Mouse (Mus musculus) MEL (cell line): ENCODE measurements around the gene Ppp2r2c. TPM values are rescaled to one million over a fixed set of nuclear protein-coding genes. Genes with fewer than 3 reads are reported as not detected.

ENCODE experiments used
- DNase-seq: peaks from one replicate; pipeline ENCODE4 v3.0.0; 2011; ENCODE audit warnings: low read depth, low spot score
- H3K27ac ChIP-seq: 2 replicates; pipeline ENCODE4 v1.5.1; 2012; ENCODE audit warnings: low read depth, mild to moderate bottlenecking, control low read depth, low read length, moderate library complexity; ENCODE audit not compliant: control insufficient read depth
- H3K27me3 ChIP-seq, 2 experiments: fragments of 150-350 bp in 1 of 2; sonication (generic) in 1 of 2; 2 replicates each; pipeline ENCODE4 v1.6.1; 2012; ENCODE audit warnings: low read length in 2 of 2, mild to moderate bottlenecking in 2 of 2, improper control_type of control experiment in 1 of 2, moderate library complexity in 1 of 2; ENCODE audit not compliant: insufficient read depth in 2 of 2, control insufficient read depth in 1 of 2
- H3K36me3 ChIP-seq, 2 experiments: 2 replicates each; pipeline ENCODE4 v1.6.1; 2012 to 2014; ENCODE audit warnings: low read length in 2 of 2, improper control_type of control experiment in 1 of 2, inconsistent platforms in 1 of 2, mild to moderate bottlenecking in 1 of 2; ENCODE audit not compliant: insufficient read depth in 2 of 2, control insufficient read depth in 1 of 2
- H3K4me1 ChIP-seq, 2 experiments: fragments of 150-350 bp in 1 of 2; sonication (generic) in 1 of 2; 2 replicates each; pipeline ENCODE4 v1.6.1; 2012; ENCODE audit warnings: low read length in 2 of 2, improper control_type of control experiment in 1 of 2, mild to moderate bottlenecking in 1 of 2; ENCODE audit not compliant: insufficient read depth in 2 of 2, control insufficient read depth in 1 of 2
- H3K4me3 ChIP-seq, 2 experiments: fragments of 150-350 bp in 1 of 2; sonication (generic) in 1 of 2; 2 replicates each; pipeline ENCODE4 v1.5.1; 2012; ENCODE audit warnings: low read depth in 2 of 2, low read length in 2 of 2, mild to moderate bottlenecking in 2 of 2, moderate library complexity in 2 of 2, control low read depth in 1 of 2, improper control_type of control experiment in 1 of 2; ENCODE audit not compliant: control insufficient read depth in 1 of 2, insufficient read depth in 1 of 2
- H3K79me2 ChIP-seq: 2 replicates; pipeline ENCODE4 v1.6.1; 2012; ENCODE audit warnings: mild to moderate bottlenecking, low read length, moderate library complexity; ENCODE audit not compliant: control insufficient read depth, poor library complexity, insufficient read depth
- H3K9ac ChIP-seq: 2 replicates; pipeline ENCODE4 v1.6.1; 2012; ENCODE audit warnings: low read depth, mild to moderate bottlenecking, control low read depth, low read length, moderate library complexity; ENCODE audit not compliant: control insufficient read depth, poor library complexity, severe bottlenecking
- H3K9me3 ChIP-seq: fragments of 150-350 bp; sonication (generic); replicated peaks from 2 replicates; pipeline ENCODE4 v1.6.1; 2012; ENCODE audit warnings: mild to moderate bottlenecking, low read length, improper control_type of control experiment, moderate library complexity; ENCODE audit not compliant: insufficient read depth
- EP300 ChIP-seq, 2 experiments: IDR thresholded peaks; 2 replicates each; pipeline ENCODE4 v1.6.1; 2011; ENCODE audit warnings: improper control_type of control experiment in 2 of 2, low read length in 2 of 2, low read depth in 1 of 2, mild to moderate bottlenecking in 1 of 2
- GABPA ChIP-seq: IDR thresholded peaks from 2 replicates; pipeline ENCODE4 v1.6.1; 2012; ENCODE audit warnings: low read depth, mild to moderate bottlenecking, inconsistent platforms, low read length, improper control_type of control experiment, moderate library complexity
- GATA1 ChIP-seq: IDR thresholded peaks from 2 replicates; pipeline ENCODE4 v1.6.1; 2011; ENCODE audit warnings: low read depth, low read length, improper control_type of control experiment
- HCFC1 ChIP-seq: IDR thresholded peaks from 2 replicates; pipeline ENCODE4 v1.6.1; 2012; ENCODE audit warnings: low read depth, mild to moderate bottlenecking, inconsistent platforms, low read length, improper control_type of control experiment, moderate library complexity
- JUND ChIP-seq: IDR thresholded peaks from 2 replicates; pipeline ENCODE4 v1.6.1; 2011; ENCODE audit warnings: low read depth, mild to moderate bottlenecking, improper control_type of control experiment, low read length
- KAT2A ChIP-seq: conservative IDR thresholded peaks from 2 replicates; pipeline ENCODE4 v1.6.1; 2012; ENCODE audit warnings: low read depth, low read length, improper control_type of control experiment, inconsistent platforms
- MAFK ChIP-seq: IDR thresholded peaks from 2 replicates; pipeline ENCODE4 v1.6.1; 2011; ENCODE audit warnings: low read depth, mild to moderate bottlenecking, low read length, improper control_type of control experiment, borderline replicate concordance
- NELFE ChIP-seq: IDR thresholded peaks from 2 replicates; pipeline ENCODE4 v1.6.1; 2011; ENCODE audit warnings: low read depth, low read length, improper control_type of control experiment
- POLR2AphosphoS5 ChIP-seq: IDR thresholded peaks from 2 replicates; pipeline ENCODE4 v1.6.1; 2012; ENCODE audit warnings: low read depth, borderline replicate concordance, mild to moderate bottlenecking, inconsistent platforms, low read length, moderate library complexity, mixed read lengths
- RAD21 ChIP-seq: IDR thresholded peaks from 2 replicates; pipeline ENCODE4 v1.6.1; 2011; ENCODE audit warnings: mild to moderate bottlenecking, low read depth, low read length, improper control_type of control experiment
- SIN3A ChIP-seq: IDR thresholded peaks from 2 replicates; pipeline ENCODE4 v1.6.1; 2012; ENCODE audit warnings: low read length, improper control_type of control experiment, inconsistent platforms
- SMC3 ChIP-seq: IDR thresholded peaks from 2 replicates; pipeline ENCODE4 v1.6.1; 2011; ENCODE audit warnings: low read depth, low read length, improper control_type of control experiment
- TBP ChIP-seq: IDR thresholded peaks from 2 replicates; pipeline ENCODE4 v1.8.0; 2011; ENCODE audit warnings: low read depth, low read length, improper control_type of control experiment
- USF2 ChIP-seq, 2 experiments: IDR thresholded peaks; 2 replicates each; pipeline ENCODE4 v1.6.1; 2011 to 2012; ENCODE audit warnings: improper control_type of control experiment in 2 of 2, low read length in 2 of 2, borderline replicate concordance in 1 of 2, inconsistent platforms in 1 of 2, low read depth in 1 of 2, mild to moderate bottlenecking in 1 of 2; ENCODE audit not compliant: insufficient read depth in 1 of 2
- ZKSCAN1 ChIP-seq: IDR thresholded peaks from 2 replicates; pipeline ENCODE4 v1.6.1; 2012; ENCODE audit warnings: low read depth, mild to moderate bottlenecking, inconsistent platforms, low read length, improper control_type of control experiment, moderate library complexity
- ZNF384 ChIP-seq: IDR thresholded peaks from 2 replicates; pipeline ENCODE4 v1.6.1; 2012; ENCODE audit warnings: low read depth, mild to moderate bottlenecking, inconsistent platforms, low read length, improper control_type of control experiment
- polyA plus RNA-seq, 2 experiments: library from polyadenylated mRNA; stranded (reverse) in 1 of 2; unstranded in 1 of 2; fragments of >175 nt in 1 of 2; fragments of >200 nt in 1 of 2; gene quantifications; 2 replicates each; pipeline versions ENCODE4 v1.2.1 to v1.2.4; 2012; ENCODE audit warnings: low replicate concordance in 2 of 2, low read depth in 1 of 2; ENCODE audit not compliant: insufficient read length in 2 of 2, insufficient read depth in 1 of 2, missing spikeins in 1 of 2
- total RNA-seq: library from RNA; depleted of rRNA; stranded (reverse); fragments of 300-350 nt; gene quantifications from 2 replicates; pipeline ENCODE4 v1.2.3, GENCODE M21; 2012

Gene Ppp2r2c
- total and polyA plus RNA-seq, 3 experiments = not detected

DNA sequence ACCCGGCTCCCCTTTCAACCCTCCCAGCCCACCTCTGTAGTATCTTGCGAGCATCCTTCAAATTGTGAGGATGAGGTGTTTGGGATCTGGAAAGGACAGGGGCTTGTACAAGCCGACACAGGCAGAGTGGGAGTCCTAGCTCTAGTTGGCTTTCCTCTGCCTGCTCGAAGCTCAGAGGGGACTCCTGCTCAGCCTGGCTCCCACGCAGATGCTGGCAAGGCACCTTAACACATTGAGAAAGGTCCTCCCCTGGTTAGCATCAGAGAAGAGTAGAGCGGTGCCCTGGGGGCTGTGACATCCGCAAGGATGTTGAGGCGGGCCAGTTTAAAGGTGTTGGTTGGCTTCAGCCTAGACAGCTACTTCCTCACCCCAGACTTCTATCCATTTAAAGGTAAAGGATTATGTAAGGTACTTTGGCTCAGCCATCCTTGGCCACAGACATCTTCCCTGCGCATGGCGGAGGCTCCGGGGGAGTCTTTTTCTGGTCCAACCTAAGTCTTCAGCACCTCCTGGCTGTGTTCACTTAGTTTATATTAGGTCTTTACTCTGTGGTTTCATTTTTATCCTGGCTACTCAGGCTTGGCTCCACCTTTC is 43.5 kb downstream of the Ppp2r2c start:
- DNase-seq = no peak

DNA sequence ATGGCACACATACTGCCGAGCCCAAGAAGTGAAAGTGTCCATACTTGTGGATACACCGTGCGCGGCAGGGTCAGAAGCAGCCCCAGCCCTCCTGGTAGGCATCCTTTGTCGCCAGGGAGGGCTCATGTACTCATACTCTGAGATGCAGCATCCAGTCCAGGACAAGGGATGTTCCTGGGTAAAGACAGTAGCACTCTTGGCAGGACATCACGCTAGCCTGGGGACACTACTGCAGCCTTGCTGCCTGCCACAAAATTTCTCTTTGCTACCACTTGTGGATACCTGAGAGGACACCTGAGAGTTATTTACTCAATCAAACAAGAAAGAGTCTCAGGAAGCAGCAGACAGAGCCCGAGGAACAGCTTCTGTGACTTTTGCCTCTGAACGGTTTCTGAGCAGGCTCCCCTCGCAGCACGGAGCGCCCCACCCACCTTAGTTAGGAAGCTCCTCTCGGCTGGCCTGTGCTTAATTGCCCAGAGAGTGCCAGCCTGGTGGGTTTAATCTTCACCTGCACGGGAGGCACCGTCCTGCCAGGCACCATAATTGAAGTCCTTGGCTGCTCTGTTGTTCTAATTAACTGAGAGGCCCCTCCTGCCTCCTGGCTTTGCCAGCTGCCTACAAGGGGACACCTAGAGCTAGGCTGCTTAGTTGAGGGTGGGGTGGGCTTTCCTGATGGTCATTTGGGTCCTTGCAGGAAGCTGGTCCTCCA is 44.4 kb downstream of the Ppp2r2c start:
- H3K27ac ChIP-seq = no peak overlapping the region
- no peaks in the 10 kb centered on the region for H3K79me2 ChIP-seq
- no peaks in the 10 kb centered on the region for H3K4me1 ChIP-seq
- no peak for DNase-seq
- H3K9me3 ChIP-seq = no peaks in the 10 kb centered on the region
- TF ChIP-seq ZNF384 (no peak), MAFK (no peak), SIN3A (no peak), RAD21 (no peak), POLR2AphosphoS5 (no peak), GABPA (no peak), ZKSCAN1 (no peak)
- no peaks in the 10 kb centered on the region for H3K27me3 ChIP-seq
- no peak overlapping the region for H3K4me3 ChIP-seq
- no peaks in the 10 kb centered on the region for H3K36me3 ChIP-seq
- H3K9ac ChIP-seq = no peak overlapping the region

More for the DNA sequence above, 43.5 kb downstream of the Ppp2r2c start:
- Histone ChIP-seq H3K4me1 (no peaks in the 10 kb centered on the region), H3K27me3 (no peaks in the 10 kb centered on the region), H3K9ac (no peak overlapping the region), H3K9me3 (no peaks in the 10 kb centered on the region), H3K27ac (no peak overlapping the region), H3K36me3 (no peaks in the 10 kb centered on the region), H3K4me3 (no peak overlapping the region), H3K79me2 (no peaks in the 10 kb centered on the region)
- no peak for TF ChIP-seq HCFC1
- no peak for TF ChIP-seq EP300 (IDR thresholded peaks at IDR 0.05; ENCODE audit: low read depth in 1 of 2, low read length in 2 of 2)
- no peak for TF ChIP-seq SMC3
- no peak for TF ChIP-seq TBP
- TF ChIP-seq JUND = no peak
- no peak for TF ChIP-seq KAT2A
- no peak for TF ChIP-seq NELFE
- TF ChIP-seq GATA1 = no peak
- no peak for TF ChIP-seq USF2 (IDR thresholded peaks at IDR 0.05; ENCODE audit: borderline replicate concordance in 1 of 2, insufficient read depth in 1 of 2, low read depth in 1 of 2, low read length in 2 of 2)
- no peak for TF ChIP-seq SIN3A
